Mouse (Mus musculus) testis, adult 2 months (tissue): ENCODE measurements around the gene Gm44596. TPM values are rescaled to one million over a fixed set of nuclear protein-coding genes. Genes with fewer than 3 reads are reported as not detected.

Experiments
- H3K27ac ChIP-seq: fragments of 200-500 bp; 2 replicates; pipeline ENCODE4 v1.5.1; 2012; ENCODE audit warnings: low read depth, low read length; ENCODE audit not compliant: control insufficient read depth, insufficient read depth
- H3K27me3 ChIP-seq: fragments of 200-500 bp; 2 replicates; pipeline ENCODE4 v1.6.1; 2012; ENCODE audit warnings: mild to moderate bottlenecking, low read length, moderate library complexity; ENCODE audit not compliant: control insufficient read depth, insufficient read depth
- H3K36me3 ChIP-seq: fragments of 200-500 bp; 2 replicates; pipeline ENCODE4 v1.6.1; 2012; ENCODE audit warnings: mild to moderate bottlenecking, low read length; ENCODE audit not compliant: control insufficient read depth, insufficient read depth
- H3K4me1 ChIP-seq: fragments of 200-500 bp; 2 replicates; pipeline ENCODE4 v1.6.1; 2012; ENCODE audit warnings: low read length; ENCODE audit not compliant: control insufficient read depth, insufficient read depth
- H3K4me3 ChIP-seq: fragments of 200-500 bp; 2 replicates; pipeline ENCODE4 v1.5.1; 2012; ENCODE audit warnings: low read depth, mild to moderate bottlenecking, low read length, moderate library complexity, mixed read lengths; ENCODE audit not compliant: control insufficient read depth
- CTCF ChIP-seq: fragments of 200-500 bp; IDR thresholded peaks from 2 replicates; pipeline ENCODE4 v1.5.1; 2012; ENCODE audit warnings: low read depth, mild to moderate bottlenecking, inconsistent platforms, low read length, moderate library complexity; ENCODE audit not compliant: control insufficient read depth, insufficient read depth, insufficient replicate concordance
- POLR2A ChIP-seq: fragments of 200-500 bp; IDR thresholded peaks from 2 replicates; pipeline ENCODE4 v1.6.1; 2012; ENCODE audit warnings: low read depth, mild to moderate bottlenecking, inconsistent platforms, low read length, moderate library complexity; ENCODE audit not compliant: control insufficient read depth
- polyA plus RNA-seq: library from polyadenylated mRNA; depleted of rRNA; stranded (reverse); fragments of >200 nt; gene quantifications from 2 replicates; pipeline ENCODE4 v1.2.3, GENCODE M21; 2012

Gm44596 gene
- polyA plus RNA-seq, 1 experiment = not detected

GRCm38 (mm10) chr6:128349711-128350110, 25.6 kb upstream of the Gm44596 start:
- no peak overlapping the region for H3K27ac ChIP-seq
- no peak for TF ChIP-seq POLR2A
- no peak for TF ChIP-seq CTCF
- H3K36me3 ChIP-seq = no peaks in the 10 kb centered on the region
- no peak overlapping the region for H3K4me3 ChIP-seq
- no peaks in the 10 kb centered on the region for H3K27me3 ChIP-seq
- H3K4me1 ChIP-seq = peaks cover 2% of the 10 kb centered on the region; the same call in 1 of the 2 replicates

GRCm38 (mm10) chr6:128354140-128354539, 21.2 kb upstream of the Gm44596 start:
- no peaks in the 10 kb centered on the region for H3K27me3 ChIP-seq
- no peaks in the 10 kb centered on the region for H3K36me3 ChIP-seq

GRCm38 (mm10) chr6:128355201-128355681, 20.1 kb upstream of the Gm44596 start:
- TF ChIP-seq POLR2A (no peak), CTCF (no peak)
- no peaks in the 10 kb centered on the region for H3K36me3 ChIP-seq

More at GRCm38 (mm10) chr6:128354140-128354539, 21.2 kb upstream of the Gm44596 start:
- Histone ChIP-seq H3K4me1 (peaks cover 10% of the 10 kb centered on the region), H3K4me3 (no peak overlapping the region), H3K27ac (no peak overlapping the region)
- TF ChIP-seq POLR2A (no peak), CTCF (no peak)

GRCm38 (mm10) chr6:128355726-128356416, 19.4 kb upstream of the Gm44596 start, which contains the start of gene Tulp3:
Gene Tulp3, minus strand, starts transcription at chr6:128355851.
- peak within 1 kb of the TSS; percentile 80 for H3K4me3 ChIP-seq
- peak within 1 kb of the TSS; percentile 21 for H3K27ac ChIP-seq
- peaks cover 10% of the 10 kb centered on the region for H3K4me1 ChIP-seq
- TF ChIP-seq CTCF (no peak), POLR2A (peak; percentile 53)
- H3K27me3 ChIP-seq = no peaks in the 10 kb centered on the region
- no peaks in the 10 kb centered on the region for H3K36me3 ChIP-seq

More at GRCm38 (mm10) chr6:128355201-128355681, 20.1 kb upstream of the Gm44596 start:
- peak overlapping the region; percentile 21 for H3K27ac ChIP-seq
- no peaks in the 10 kb centered on the region for H3K27me3 ChIP-seq
- H3K4me3 ChIP-seq = peak overlapping the region; percentile 80
- peaks cover 10% of the 10 kb centered on the region for H3K4me1 ChIP-seq

- no peaks in the 10 kb centered on the region for H3K27me3 ChIP-seq
- TF ChIP-seq CTCF (peak; percentile 63; the same call in 1 of the 2 replicates), POLR2A (no peak)
- H3K4me1 ChIP-seq = peaks cover 14% of the 10 kb centered on the region
- H3K27ac ChIP-seq = no peak overlapping the region
- no peaks in the 10 kb centered on the region for H3K36me3 ChIP-seq
- H3K4me3 ChIP-seq = no peak overlapping the region
Measured at GRCm38 (mm10) chr6:128358999-128359398, 16.3 kb upstream of the Gm44596 start.

- no peak for TF ChIP-seq CTCF
- no peak for TF ChIP-seq POLR2A
- no peaks in the 10 kb centered on the region for H3K27me3 ChIP-seq
- no peaks in the 10 kb centered on the region for H3K36me3 ChIP-seq
Measured at GRCm38 (mm10) chr6:128361901-128362300, 13.4 kb upstream of the Gm44596 start.

GRCm38 (mm10) chr6:128362381-128363006, 12.8 kb upstream of the Gm44596 start, which contains the start of the genes Rhno1 and Foxm1:
Gene Rhno1, minus strand, starts transcription at chr6:128362911.
Gene Foxm1, plus strand, starts transcription at chr6:128362967.
- Histone ChIP-seq H3K27me3 (no peaks in the 10 kb centered on the region), H3K4me1 (peaks cover 4% of the 10 kb centered on the region), H3K36me3 (no peaks in the 10 kb centered on the region; the same call in 1 of the 2 replicates), H3K27ac (peak within 1 kb of the TSS; percentile 65), H3K4me3 (peak within 1 kb of the TSS; percentile 83)
- peak; percentile 53; the same call in 1 of the 2 replicates for TF ChIP-seq POLR2A
- TF ChIP-seq CTCF = no peak

More at GRCm38 (mm10) chr6:128361901-128362300, 13.4 kb upstream of the Gm44596 start:
- Histone ChIP-seq H3K4me1 (peaks cover 4% of the 10 kb centered on the region), H3K27ac (peak overlapping the region; percentile 65), H3K4me3 (peak overlapping the region; percentile 83)
